9 mouse cellular contexts compared by ENCODE assay signal in the genomic region with DNA sequence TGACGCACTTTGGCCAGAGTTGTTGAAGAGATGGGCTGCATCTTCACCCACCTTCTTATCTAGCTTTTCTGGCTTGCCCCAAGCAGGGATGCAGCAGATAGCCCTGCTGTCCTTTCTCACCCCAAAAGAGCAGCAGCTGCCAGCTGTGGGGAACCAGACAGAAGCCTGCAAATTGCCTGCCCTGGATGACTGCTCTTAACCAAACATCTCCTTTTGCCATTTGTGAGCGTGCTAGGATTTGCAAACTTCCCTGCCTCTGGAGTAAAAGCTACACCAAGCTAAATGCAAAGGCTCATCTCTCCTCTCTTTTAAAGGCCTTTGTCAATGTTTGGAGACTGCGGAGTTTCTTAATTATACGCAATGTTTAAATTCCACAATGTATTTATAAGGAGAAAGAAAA.
DNase-seq lines count a peak whose midpoint lies in the region; ATAC-seq and TF ChIP-seq lines count a peak whose summit lies in the region.
"Had no signal": no experiment of that assay in that cellular context is flagged by ENCODE, and none has a peak within 500 bp of the region (broad histone marks: within the 10 kb centered on the region; RNA-seq: fewer than 3 reads in every experiment).

No protein-coding gene starts in this region.

- TF ChIP-seq POLR2A in embryonic fibroblast, embryonic 13.5 days (IDR thresholded peaks at IDR 0.05; ENCODE audit: low read depth, low read length): peak; percentile 44

- no peak for DNase-seq in layer of hippocampus, adult 2 months (ENCODE audit: low spot score in 2 of 2)
- DNase-seq in layer of hippocampus, postnatal 36 days: no peak
- DNase-seq in lung, postnatal 4 days: peak; percentile 25 to 43
- no peak for DNase-seq in right cerebral cortex, postnatal 25 days
- DNase-seq in cerebellum, adult 9-10 months: no peak
- no peak for DNase-seq in urinary bladder, postnatal 25 days (ENCODE audit: low spot score)
- DNase-seq: layer of hippocampus, adult 9-11 months had no signal

- TF ChIP-seq CTCF in layer of hippocampus, adult 2 months (conservative IDR thresholded peaks at IDR 0.05): no peak
- no peak for TF ChIP-seq CTCF in embryonic fibroblast, embryonic 13.5 days (IDR thresholded peaks at IDR 0.05; ENCODE audit: borderline replicate concordance, insufficient read depth, low read length)

- H3K9me3 ChIP-seq in hindbrain, embryonic 15.5 days: no peaks in the 10 kb centered on the region

- WGBS in hindbrain, embryonic 15.5 days: 69% methylated on average over 4 of the region's 4 CpGs

- peak overlapping the region; percentile 100 for H3K4me2 ChIP-seq in hindbrain, embryonic 15.5 days

- no peak for ATAC-seq in hindbrain, embryonic 15.5 days (ENCODE audit: low FRiP score, low read depth)

- H3K27ac ChIP-seq in layer of hippocampus, adult 2 months: no peak overlapping the region
- H3K27ac ChIP-seq in embryonic fibroblast, embryonic 13.5 days (ENCODE audit: insufficient read depth, low read length): peak overlapping the region; percentile 92
- H3K27ac ChIP-seq in hindbrain, embryonic 15.5 days (replicated peaks): no peak overlapping the region

- H3K36me3 ChIP-seq in hindbrain, embryonic 15.5 days: no peaks in the 10 kb centered on the region

- peaks cover 19% of the 10 kb centered on the region for H3K4me1 ChIP-seq in embryonic fibroblast, embryonic 13.5 days (ENCODE audit: control insufficient read depth, insufficient read depth, low read length)
- H3K4me1 ChIP-seq in hindbrain, embryonic 15.5 days (replicated peaks): peaks cover 31% of the 10 kb centered on the region

- peaks cover 6% of the 10 kb centered on the region; the same call in 1 of the 2 replicates for H3K27me3 ChIP-seq in hindbrain, embryonic 15.5 days

- no peak overlapping the region for H3K9ac ChIP-seq in hindbrain, embryonic 15.5 days

- peak overlapping the region; percentile 4; the same call in 1 of the 2 replicates for H3K4me3 ChIP-seq in layer of hippocampus, adult 2 months
- peak overlapping the region; percentile 99 for H3K4me3 ChIP-seq in embryonic fibroblast, embryonic 13.5 days (ENCODE audit: insufficient read depth, low read length)
- H3K4me3 ChIP-seq in hindbrain, embryonic 15.5 days: peak overlapping the region; percentile 87; the same call in 1 of the 2 replicates

Comparison
In these comparisons a context has a peak if more than half of its experiments do, and no peak if none do; other contexts are left out.
1. DNase-seq: peak in lung, postnatal 4 days (2 of 2); none in layer of hippocampus, adult 2 months (0 of 2), layer of hippocampus, postnatal 36 days (0 of 2), right cerebral cortex, postnatal 25 days (single experiment), cerebellum, adult 9-10 months (single experiment) and urinary bladder, postnatal 25 days (single experiment).
2. H3K4me3 ChIP-seq: peak in every context shown above with its lines; median percentile 99 in embryonic fibroblast, embryonic 13.5 days; 87 in hindbrain, embryonic 15.5 days; 4 in layer of hippocampus, adult 2 months.